Mouse (Mus musculus) kidney, adult 18-20 months (tissue): Measurements from ENCODE around the gene Carmil1.
"Not testable (repeated sequence)": the region's sequence is repeated elsewhere in the genome, so short reads cannot be mapped to it uniquely, and the experiment has no call there.

Experiments used
- DNase-seq: peaks from one replicate; pipeline ENCODE4 v3.0.0; 2021

Carmil1 gene

GRCm38 (mm10) chr13:24147006-24147405, 133.6 kb downstream of the Carmil1 start:
- no peak for DNase-seq

- no peak for DNase-seq
These were observed 134.1 kb downstream of the Carmil1 start for GRCm38 (mm10) chr13:24146541-24146940.

GRCm38 (mm10) chr13:24144858-24145257, 135.7 kb downstream of the Carmil1 start:
- no peak for DNase-seq

- no peak for DNase-seq
These were observed 136.5 kb downstream of the Carmil1 start for GRCm38 (mm10) chr13:24144141-24144540.

- DNase-seq, result no peak
These were observed 143.8 kb downstream of the Carmil1 start for GRCm38 (mm10) chr13:24136836-24137235.

- no peak for DNase-seq
These were observed 145.0 kb downstream of the Carmil1 start for GRCm38 (mm10) chr13:24135282-24136230.

GRCm38 (mm10) chr13:24132866-24133265, 147.7 kb downstream of the Carmil1 start:
- no peak for DNase-seq

- DNase-seq, result no peak
These were observed 149.3 kb downstream of the Carmil1 start for GRCm38 (mm10) chr13:24131319-24131718.

GRCm38 (mm10) chr13:24130741-24131140, 149.9 kb downstream of the Carmil1 start:
- DNase-seq, result no peak

- DNase-seq, result no peak
These were observed 151.9 kb downstream of the Carmil1 start for GRCm38 (mm10) chr13:24128731-24129130.

- DNase-seq, result no peak
These were observed 154.7 kb downstream of the Carmil1 start for GRCm38 (mm10) chr13:24125865-24126264.

- DNase-seq, result no peak
These were observed 163.3 kb downstream of the Carmil1 start for GRCm38 (mm10) chr13:24117181-24117812.

GRCm38 (mm10) chr13:24112689-24113348, 167.8 kb downstream of the Carmil1 start:
- peak; percentile 55 for DNase-seq

GRCm38 (mm10) chr13:24110329-24110728, 170.3 kb downstream of the Carmil1 start:
- no peak for DNase-seq

GRCm38 (mm10) chr13:24108282-24108681, 172.3 kb downstream of the Carmil1 start:
- DNase-seq, result no peak

- DNase-seq, result no peak
These were observed 173.5 kb downstream of the Carmil1 start for GRCm38 (mm10) chr13:24107058-24107457.

- no peak for DNase-seq
These were observed 174.8 kb downstream of the Carmil1 start for GRCm38 (mm10) chr13:24105838-24106237.

- no peak for DNase-seq
These were observed 175.3 kb downstream of the Carmil1 start for GRCm38 (mm10) chr13:24105340-24105669.

GRCm38 (mm10) chr13:24104611-24105339, 175.8 kb downstream of the Carmil1 start:
- DNase-seq, result not testable (repeated sequence)

GRCm38 (mm10) chr13:24104016-24104415, 176.6 kb downstream of the Carmil1 start:
- no peak for DNase-seq

GRCm38 (mm10) chr13:24103152-24103551, 177.4 kb downstream of the Carmil1 start:
- no peak for DNase-seq

- DNase-seq, result no peak
These were observed 178.3 kb downstream of the Carmil1 start for GRCm38 (mm10) chr13:24102256-24102655.
